ENCODE assay signal across 23 mouse cellular contexts in the genomic region with DNA sequence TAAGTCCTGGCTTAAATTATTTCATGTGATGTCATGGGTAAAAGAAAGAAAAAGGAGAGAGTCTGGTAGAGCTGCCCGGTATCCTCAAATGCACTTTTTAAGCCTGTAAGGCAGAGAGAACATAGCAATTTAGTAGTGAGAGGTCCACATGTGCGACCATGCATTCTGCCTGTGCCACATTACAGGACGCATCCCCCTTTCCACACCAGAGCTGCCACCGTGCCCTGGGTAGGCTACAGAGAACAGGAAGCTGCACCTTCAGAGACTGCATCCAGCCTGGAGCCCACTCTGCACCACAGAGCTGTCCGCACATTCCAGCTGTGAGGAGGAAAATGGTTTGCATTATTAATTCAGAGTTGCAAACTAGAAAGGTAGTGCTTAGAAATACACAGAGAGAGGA.
A peak's percentile ranks its signal among the peaks of the same experiment; 100 is the strongest.
DNase-seq lines count a peak whose midpoint lies in the region; ATAC-seq lines count a peak whose summit lies in the region.
"Had no signal": no experiment of that assay in that cellular context is flagged by ENCODE, and none has a peak within 500 bp of the region (broad histone marks: within the 10 kb centered on the region; RNA-seq: fewer than 3 reads in every experiment).

No protein-coding gene starts in this region.

- no peak for DNase-seq in embryonic facial prominence, embryonic 10.5 days (ENCODE audit: low spot score)
- no peak for DNase-seq in heart, embryonic 10.5 days (ENCODE audit: low spot score)
- DNase-seq: adrenal gland, postnatal 25 days; cerebellum, adult 9-10 months; heart, postnatal 36 days; kidney, adult 9 months; kidney, postnatal 14 days; lung, adult 18-20 months; lung, postnatal 14 days; thymus, adult 2 months; thymus, postnatal 4 days had no signal

- no peak overlapping the region for H3K4me2 ChIP-seq in embryonic facial prominence, embryonic 13.5 days
- H3K4me2 ChIP-seq in heart, embryonic 15.5 days = no peak overlapping the region
- no peak overlapping the region for H3K4me2 ChIP-seq in limb, embryonic 15.5 days
- H3K4me2 ChIP-seq: embryonic facial prominence, embryonic 12.5 days; liver, embryonic 12.5 days; neural tube, embryonic 15.5 days; stomach, embryonic 15.5 days had no signal

- H3K36me3 ChIP-seq in embryonic facial prominence, embryonic 13.5 days = peaks cover 20% of the 10 kb centered on the region
- H3K36me3 ChIP-seq in embryonic facial prominence, embryonic 10.5 days (replicated peaks) = no peaks in the 10 kb centered on the region; the same call in 1 of the 2 replicates
- no peaks in the 10 kb centered on the region for H3K36me3 ChIP-seq in heart, embryonic 15.5 days
- H3K36me3 ChIP-seq in heart, embryonic 10.5 days = peaks cover 5% of the 10 kb centered on the region; the same call in 1 of the 2 replicates
- no peaks in the 10 kb centered on the region for H3K36me3 ChIP-seq in megakaryocyte, embryonic 14.5 days (replicated peaks; ENCODE audit: low read length)
- peaks cover 10% of the 10 kb centered on the region for H3K36me3 ChIP-seq in limb, embryonic 15.5 days
- H3K36me3 ChIP-seq: liver, embryonic 12.5 days; neural tube, embryonic 15.5 days; stomach, embryonic 15.5 days had no signal

- no peak overlapping the region for H3K9ac ChIP-seq in embryonic facial prominence, embryonic 13.5 days
- no peak overlapping the region for H3K9ac ChIP-seq in heart, embryonic 15.5 days
- no peak overlapping the region for H3K9ac ChIP-seq in limb, embryonic 15.5 days
- H3K9ac ChIP-seq: embryonic facial prominence, embryonic 12.5 days; liver, embryonic 12.5 days; neural tube, embryonic 15.5 days; stomach, embryonic 15.5 days had no signal

- no peak for ATAC-seq in embryonic facial prominence, embryonic 13.5 days (ENCODE audit: insufficient number of reproducible peaks, insufficient read depth, low FRiP score, low TSS enrichment, low read depth)
- ATAC-seq in heart, embryonic 15.5 days (replicated peaks; ENCODE audit: insufficient number of reproducible peaks, insufficient read depth, low FRiP score, low read depth) = no peak
- no peak for ATAC-seq in megakaryocyte, adult 5-6 weeks (ENCODE audit: poor library complexity, severe bottlenecking)
- no peak for ATAC-seq in limb, embryonic 15.5 days (ENCODE audit: insufficient number of reproducible peaks, low FRiP score, low TSS enrichment, low read depth)
- ATAC-seq: forebrain, embryonic 14.5 days; intestine, embryonic 16.5 days; liver, embryonic 12.5 days had no signal

- WGBS in embryonic facial prominence, embryonic 13.5 days = 54% methylated on average over 5 of the region's 5 CpGs
- 63% methylated on average over 5 of the region's 5 CpGs for WGBS in embryonic facial prominence, embryonic 10.5 days
- 64% methylated on average over 5 of the region's 5 CpGs for WGBS in heart, embryonic 15.5 days
- WGBS in heart, embryonic 10.5 days = 63% methylated on average over 5 of the region's 5 CpGs
- 60% methylated on average over 5 of the region's 5 CpGs for WGBS in limb, embryonic 15.5 days

- H3K27me3 ChIP-seq in embryonic facial prominence, embryonic 13.5 days = no peaks in the 10 kb centered on the region
- H3K27me3 ChIP-seq in embryonic facial prominence, embryonic 10.5 days (replicated peaks; ENCODE audit: low read depth, poor library complexity, severe bottlenecking) = no peaks in the 10 kb centered on the region
- no peaks in the 10 kb centered on the region for H3K27me3 ChIP-seq in heart, embryonic 15.5 days
- H3K27me3 ChIP-seq in heart, embryonic 10.5 days (ENCODE audit: insufficient read depth, poor library complexity, severe bottlenecking) = no peaks in the 10 kb centered on the region
- H3K27me3 ChIP-seq in megakaryocyte, embryonic 14.5 days (replicated peaks) = no peaks in the 10 kb centered on the region
- H3K27me3 ChIP-seq in limb, embryonic 15.5 days = no peaks in the 10 kb centered on the region
- H3K27me3 ChIP-seq: embryonic facial prominence, embryonic 12.5 days; liver, embryonic 12.5 days; neural tube, embryonic 15.5 days; stomach, embryonic 15.5 days had no signal

- peak overlapping the region; percentile 3; the same call in 1 of the 2 replicates for H3K27ac ChIP-seq in embryonic facial prominence, embryonic 13.5 days
- no peak overlapping the region for H3K27ac ChIP-seq in embryonic facial prominence, embryonic 10.5 days (replicated peaks)
- H3K27ac ChIP-seq in heart, embryonic 15.5 days = peak overlapping the region; percentile 35; the same call in 1 of the 2 replicates
- no peak overlapping the region for H3K27ac ChIP-seq in heart, embryonic 10.5 days
- 0 out of 2 replicates have a peak overlapping the region, but pooled peaks have one; percentile 14 for H3K27ac ChIP-seq in limb, embryonic 15.5 days
- H3K27ac ChIP-seq: embryonic facial prominence, embryonic 12.5 days; hindbrain, postnatal 0 days; liver, embryonic 12.5 days; neural tube, embryonic 15.5 days; stomach, embryonic 15.5 days had no signal

- H3K4me3 ChIP-seq in embryonic facial prominence, embryonic 13.5 days = no peak overlapping the region
- H3K4me3 ChIP-seq in embryonic facial prominence, embryonic 10.5 days = no peak overlapping the region
- H3K4me3 ChIP-seq in heart, embryonic 15.5 days = no peak overlapping the region
- H3K4me3 ChIP-seq in heart, embryonic 10.5 days = no peak overlapping the region
- H3K4me3 ChIP-seq in megakaryocyte, embryonic 14.5 days (replicated peaks) = peak overlapping the region; percentile 38
- no peak overlapping the region for H3K4me3 ChIP-seq in limb, embryonic 15.5 days
- H3K4me3 ChIP-seq: embryonic facial prominence, embryonic 12.5 days; liver, embryonic 12.5 days; neural tube, embryonic 15.5 days; stomach, embryonic 15.5 days had no signal

- H3K4me1 ChIP-seq in embryonic facial prominence, embryonic 13.5 days = peaks cover 6% of the 10 kb centered on the region
- H3K4me1 ChIP-seq in embryonic facial prominence, embryonic 10.5 days = peaks cover 5% of the 10 kb centered on the region
- H3K4me1 ChIP-seq in heart, embryonic 15.5 days (replicated peaks) = peaks cover 29% of the 10 kb centered on the region
- no peaks in the 10 kb centered on the region; the same call in 1 of the 2 replicates for H3K4me1 ChIP-seq in heart, embryonic 10.5 days
- no peaks in the 10 kb centered on the region for H3K4me1 ChIP-seq in megakaryocyte, embryonic 14.5 days
- H3K4me1 ChIP-seq in limb, embryonic 15.5 days = peaks cover 9% of the 10 kb centered on the region; the same call in 1 of the 2 replicates
- H3K4me1 ChIP-seq: liver, embryonic 12.5 days; stomach, embryonic 15.5 days had no signal

- no peaks in the 10 kb centered on the region for H3K9me3 ChIP-seq in embryonic facial prominence, embryonic 13.5 days
- H3K9me3 ChIP-seq in embryonic facial prominence, embryonic 10.5 days = no peaks in the 10 kb centered on the region
- H3K9me3 ChIP-seq in heart, embryonic 15.5 days (replicated peaks) = no peaks in the 10 kb centered on the region
- H3K9me3 ChIP-seq in heart, embryonic 10.5 days = no peaks in the 10 kb centered on the region
- no peaks in the 10 kb centered on the region; the same call in 1 of the 2 replicates for H3K9me3 ChIP-seq in megakaryocyte, embryonic 14.5 days
- H3K9me3 ChIP-seq in limb, embryonic 15.5 days = no peaks in the 10 kb centered on the region
- H3K9me3 ChIP-seq: embryonic facial prominence, embryonic 12.5 days; liver, embryonic 12.5 days; neural tube, embryonic 15.5 days; stomach, embryonic 15.5 days had no signal

Comparison
In these comparisons a context has a peak if more than half of its experiments do, and no peak if none do; other contexts are left out.
1. H3K27ac ChIP-seq: peak in embryonic facial prominence, embryonic 13.5 days (single experiment), heart, embryonic 15.5 days (single experiment) and limb, embryonic 15.5 days (single experiment); none in embryonic facial prominence, embryonic 10.5 days (single experiment) and heart, embryonic 10.5 days (single experiment).